Mouse (Mus musculus) heart, postnatal 25 days (tissue): ENCODE results near the gene Crocc2. TPM values are rescaled to one million over a fixed set of nuclear protein-coding genes. Genes with fewer than 3 reads are reported as not detected.

Experiments
- DNase-seq: peaks from one replicate; pipeline ENCODE4 v3.0.0; 2022; ENCODE audit warnings: low spot score
- intact Hi-C: fragments of 180-260 bp; cut with DNase I; formaldehyde crosslinking; loops from one replicate; pipeline ENCODE4 v1.15.1; 2025
- total RNA-seq, 2 experiments: library from RNA; stranded (reverse); gene quantifications; 2 replicates each; pipeline ENCODE4 v1.2.3; 2021

Crocc2 gene
- total RNA-seq, 2 experiments from 2014 or later, result 0.10 to 0.11 TPM

DNA sequence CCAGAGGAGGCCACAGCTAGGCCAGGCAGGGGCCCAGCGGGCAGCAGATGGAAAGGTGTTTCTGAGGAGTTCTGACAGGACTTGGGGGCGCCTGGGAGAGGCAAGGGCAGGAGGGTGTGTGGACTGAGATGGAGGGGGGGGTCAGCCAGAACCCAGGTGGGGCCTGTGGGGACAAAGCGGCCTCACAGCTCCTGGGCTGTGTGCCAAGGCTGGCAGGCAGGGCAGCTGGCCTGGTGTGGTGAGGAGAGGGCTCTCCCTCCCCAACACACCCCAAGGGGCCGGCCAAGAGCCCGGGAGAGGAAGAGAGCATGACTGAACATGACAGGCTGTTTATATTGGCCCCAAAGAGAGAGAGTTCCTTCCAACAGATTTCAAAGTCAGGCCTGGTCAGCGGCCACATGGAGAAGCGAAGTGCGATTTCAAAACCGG, 41.7 kb downstream of the Crocc2 start:
- peak; percentile 75 for DNase-seq
- intact Hi-C loops, result no loop called here

GRCm38 (mm10) chr1:93211019-93211418, 42.5 kb downstream of the Crocc2 start:
- intact Hi-C loops, result no loop called here
- no peak for DNase-seq

DNA sequence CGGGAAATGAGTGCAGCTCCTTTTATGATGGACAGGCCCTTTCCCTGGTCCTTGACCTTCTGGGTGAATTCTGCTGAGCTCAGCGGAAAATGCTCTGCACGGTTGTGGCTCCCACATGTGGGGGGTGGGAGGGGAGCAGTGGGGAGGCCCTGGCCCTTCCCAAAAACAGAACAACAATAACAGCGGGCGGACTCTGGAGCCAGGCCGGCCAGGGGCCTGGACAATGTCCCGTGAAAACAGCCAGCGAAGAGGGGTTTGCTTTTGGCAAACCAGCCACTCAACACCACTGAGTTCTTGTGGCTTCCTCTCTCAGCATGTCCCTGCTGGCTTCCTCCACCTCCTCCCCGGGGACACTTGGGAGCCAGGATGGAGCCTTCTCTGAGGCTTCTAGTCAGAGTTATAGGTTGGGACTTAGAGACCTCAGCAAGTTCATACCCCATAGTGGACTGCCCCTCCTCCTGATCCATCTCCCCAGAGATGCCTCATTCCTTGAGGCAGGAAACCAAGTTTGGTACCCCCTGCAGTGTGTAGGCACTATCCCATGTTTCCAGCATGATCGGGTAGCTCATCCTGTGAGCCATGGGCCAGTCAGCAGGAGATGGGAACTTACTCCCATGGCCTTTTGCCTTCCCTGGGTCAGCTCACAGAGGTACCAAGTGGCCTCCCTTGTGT, 43.2 kb downstream of the Crocc2 start:
- intact Hi-C loops, result no loop called here
- peak; percentile 44 for DNase-seq

DNA sequence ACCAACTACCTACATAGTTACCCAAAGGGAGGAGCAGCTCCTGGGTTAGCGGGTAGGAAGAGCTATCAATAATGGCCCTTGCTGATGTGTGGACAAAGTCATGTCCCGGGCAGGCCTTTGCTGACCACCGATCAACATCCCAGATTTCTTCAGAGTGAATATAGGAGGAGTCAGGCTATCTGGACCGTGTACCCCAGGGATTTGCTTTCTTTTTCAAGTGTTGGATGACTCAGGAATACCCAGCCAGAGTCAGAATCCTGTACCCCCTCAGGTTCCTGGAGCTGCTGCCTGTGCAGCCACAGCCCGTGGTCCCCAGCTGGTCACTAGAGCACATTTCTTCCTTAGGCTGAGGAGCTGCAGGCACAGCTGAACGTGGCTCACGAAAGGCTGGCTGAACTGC, 43.9 kb downstream of the Crocc2 start:
- no peak for DNase-seq
- intact Hi-C loops, result no loop called here

DNA sequence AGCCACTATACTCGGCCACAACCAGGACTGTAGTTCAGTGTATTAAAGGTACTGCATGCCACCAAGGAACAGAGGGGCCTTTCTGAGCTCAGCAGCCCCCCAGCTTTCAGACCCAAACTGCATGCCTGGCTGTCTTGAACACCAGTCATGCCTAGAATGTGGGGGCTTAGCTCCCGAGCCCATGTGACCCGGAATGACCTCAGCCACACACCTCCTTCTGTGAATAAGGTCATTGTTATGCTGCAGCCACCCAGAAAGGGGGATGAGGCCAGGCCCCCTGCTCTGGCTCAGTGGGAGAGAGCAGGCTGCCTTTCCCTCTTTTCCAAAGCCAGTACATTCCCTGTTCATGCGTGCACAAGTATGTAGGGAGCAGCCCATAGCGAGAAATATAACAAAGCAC, 46.1 kb downstream of the Crocc2 start:
- no peak for DNase-seq
- intact Hi-C loops, result no loop called here

GRCm38 (mm10) chr1:93216839-93217497, 48.4 kb downstream of the Crocc2 start:
- no peak for DNase-seq

GRCm38 (mm10) chr1:93217530-93217929, 49.0 kb downstream of the Crocc2 start:
- DNase-seq, result no peak
- intact Hi-C loops, result no loop called here

More at GRCm38 (mm10) chr1:93216839-93217497, 48.4 kb downstream of the Crocc2 start:
- intact Hi-C loops, result no loop called here

DNA sequence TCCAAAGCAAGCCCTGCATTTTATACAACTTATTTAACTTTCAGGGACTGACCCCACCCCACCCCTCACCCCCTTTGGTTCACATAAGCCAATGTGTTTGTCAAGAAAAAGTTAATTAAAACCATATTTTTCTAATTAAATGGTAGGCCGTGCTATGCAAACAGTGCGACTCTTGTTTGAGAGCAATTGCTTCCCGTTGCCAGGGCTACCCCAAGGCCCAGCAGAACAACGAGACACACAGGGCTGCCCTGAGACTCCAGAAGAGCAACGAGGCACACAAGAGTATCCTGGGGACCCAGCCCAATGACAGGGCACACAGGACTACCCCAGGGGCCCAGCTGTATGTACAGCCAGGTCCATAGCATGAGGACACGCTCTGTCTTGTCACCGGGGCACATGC, 52.3 kb downstream of the Crocc2 start:
- no peak for DNase-seq
- intact Hi-C loops, result no loop called here

DNA sequence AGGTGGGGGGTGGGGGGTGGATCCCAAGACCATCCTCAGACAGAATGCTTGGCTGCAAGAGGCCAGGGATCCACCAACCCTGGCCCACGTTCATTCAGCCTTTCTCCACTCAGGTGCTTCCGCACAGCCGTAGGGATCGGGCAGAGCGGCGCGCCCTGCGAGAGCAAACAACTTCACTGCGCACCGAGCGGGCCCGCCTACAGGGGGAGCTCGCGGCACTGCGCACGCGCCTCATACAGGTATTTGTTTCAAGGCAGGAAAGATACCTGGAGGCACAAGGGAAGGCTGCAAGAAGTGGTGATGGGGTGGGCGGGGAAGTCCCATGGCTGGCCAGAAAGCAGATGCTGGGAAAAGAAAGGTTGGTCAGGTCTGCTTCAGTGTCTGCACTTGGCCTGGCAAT, 55.4 kb downstream of the Crocc2 start:
- no peak for DNase-seq
- intact Hi-C loops, result no loop called here

DNA sequence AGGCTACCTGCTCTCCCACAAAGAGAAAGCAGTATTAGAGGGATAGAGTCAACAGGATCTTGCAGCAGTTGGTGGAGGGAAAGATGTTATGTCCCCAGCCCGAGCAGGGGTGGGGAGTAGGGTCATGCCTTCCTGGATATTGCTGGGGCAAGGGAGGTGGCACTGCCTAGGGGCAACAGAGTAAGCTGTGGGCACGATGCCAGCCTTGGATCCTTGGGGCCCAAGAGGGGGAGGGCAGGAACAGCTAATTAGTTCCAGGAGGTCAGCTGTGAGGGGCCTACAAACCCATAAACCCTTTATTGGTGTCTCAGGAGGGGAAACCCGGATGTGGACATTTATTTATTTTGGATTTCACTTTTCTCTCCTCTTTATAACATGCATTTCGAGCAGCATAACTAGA, 56.7 kb downstream of the Crocc2 start:
- DNase-seq, result no peak
- intact Hi-C loops, result no loop called here

- no peak for DNase-seq
- intact Hi-C loops, result no loop called here
Measured at GRCm38 (mm10) chr1:93225731-93226520, 57.4 kb downstream of the Crocc2 start.

DNA sequence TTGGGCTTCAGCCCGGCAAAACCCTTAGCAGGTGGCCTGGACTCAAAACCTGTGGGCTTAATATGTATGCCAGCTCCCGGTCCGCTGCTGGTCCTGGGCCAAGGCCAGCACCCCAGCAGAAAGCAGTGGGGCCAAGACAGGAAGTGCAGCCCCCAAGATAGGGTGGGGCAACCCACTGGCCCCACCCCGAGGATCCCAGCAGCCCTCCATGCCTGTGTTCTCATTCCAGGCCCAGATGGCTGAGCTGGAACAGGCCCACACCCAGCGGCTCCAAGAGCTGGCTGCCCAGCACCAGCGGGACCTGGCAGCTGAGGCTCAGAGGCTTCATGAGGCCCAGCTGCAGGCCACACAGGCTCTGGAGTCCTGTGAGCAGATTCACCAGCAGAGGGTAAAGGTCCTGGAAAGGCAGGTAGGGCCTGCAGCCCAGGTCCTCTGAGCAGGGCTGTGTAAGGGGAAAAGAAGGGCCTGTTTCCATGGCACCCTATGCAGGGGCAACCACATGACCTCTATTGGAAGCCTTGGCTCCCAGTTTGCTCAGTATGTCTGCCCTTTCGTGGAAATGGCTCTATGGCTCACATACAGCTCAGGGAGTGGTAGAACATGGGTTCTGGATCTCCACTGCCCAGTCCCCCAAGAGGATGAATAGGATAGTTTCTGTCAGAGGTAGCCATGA, 58.9 kb downstream of the Crocc2 start:
- DNase-seq, result no peak
- intact Hi-C loops, result no loop called here

DNA sequence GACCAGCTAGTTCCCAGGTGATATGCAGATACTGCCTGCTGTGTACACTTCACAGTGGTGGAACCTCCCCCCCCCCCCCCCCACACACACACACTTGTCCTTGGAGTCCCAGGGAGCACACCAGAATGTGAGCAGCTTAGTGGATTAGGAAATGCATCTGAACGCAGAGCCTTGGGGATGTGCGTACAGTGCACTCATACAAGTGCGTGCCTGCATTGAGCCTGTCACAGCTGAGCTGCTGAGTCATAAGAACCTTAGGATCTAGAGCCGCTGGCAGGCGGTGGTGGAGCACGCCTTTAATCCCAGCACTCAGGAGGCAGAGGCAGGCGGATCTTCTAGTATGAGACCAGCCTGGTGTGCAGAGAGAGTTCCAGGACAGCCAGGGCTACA, 59.4 kb downstream of the Crocc2 start:
- no peak for DNase-seq
- intact Hi-C loops, result no loop called here

GRCm38 (mm10) chr1:93229221-93229620, 60.7 kb downstream of the Crocc2 start:
- DNase-seq, result no peak
- intact Hi-C loops, result no loop called here

GRCm38 (mm10) chr1:93229626-93230025, 61.1 kb downstream of the Crocc2 start:
- no peak for DNase-seq
- intact Hi-C loops, result no loop called here

DNA sequence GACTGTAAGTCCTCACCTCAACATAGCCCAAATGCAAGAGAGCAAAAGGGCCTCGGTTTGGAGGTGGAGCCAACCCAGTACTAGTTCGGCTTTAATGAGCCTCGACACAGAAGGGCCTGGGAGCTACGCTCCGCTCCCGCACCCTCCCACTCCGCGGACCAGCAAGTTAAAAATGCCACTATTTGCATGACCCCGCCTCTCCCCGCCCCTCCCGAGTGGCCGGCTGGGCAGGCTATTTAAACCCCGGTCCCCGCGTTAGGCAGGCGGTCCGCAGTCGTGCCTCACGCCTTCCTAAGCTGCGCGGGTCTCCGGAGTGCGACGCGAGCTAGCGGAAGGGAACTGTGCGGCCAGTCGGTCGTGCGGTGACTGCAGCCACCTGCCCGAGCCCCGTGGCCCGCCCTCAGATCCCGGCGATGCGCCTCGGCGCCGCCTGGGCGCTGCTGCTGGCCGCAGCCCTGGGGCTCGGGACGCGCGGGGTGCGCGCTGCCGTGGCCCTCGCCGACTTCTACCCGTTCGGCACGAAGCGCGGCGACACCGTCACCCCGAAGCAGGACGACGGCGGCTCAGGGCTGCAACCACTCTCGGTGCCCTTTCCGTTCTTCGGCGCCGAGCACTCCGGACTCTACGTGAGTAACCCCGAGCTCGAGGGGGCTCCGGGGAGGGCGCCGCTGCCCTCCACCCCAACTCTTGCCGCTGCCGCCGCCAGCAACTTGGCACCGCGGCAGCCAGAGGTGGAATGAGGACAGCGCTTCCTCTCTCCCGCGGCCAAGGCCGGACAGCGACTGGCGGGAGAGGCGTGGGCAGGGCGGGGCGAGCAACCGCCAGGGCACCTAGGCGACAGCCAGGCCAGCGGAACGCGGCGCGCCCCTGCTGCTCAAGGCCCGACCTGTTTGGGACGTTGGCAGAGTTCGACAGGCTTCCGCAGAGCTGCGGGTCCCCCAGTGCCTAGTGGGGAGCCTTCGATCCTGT, 67.3 kb downstream of the Crocc2 start, which contains the start of gene Sned1:
Gene Sned1, plus strand, starts transcription at position 266 of the 969 bp plus-strand sequence.
- peak; percentile 88 for DNase-seq
- intact Hi-C loops, result loop anchor here (5.0 kb wide), 1 partner anchor 106 kb away; the partner anchor contains the start of genes Pask and Ppp1r7

- no peak for DNase-seq
- intact Hi-C loops, result loop anchor here (5.0 kb wide), 1 partner anchor 106 kb away; the partner anchor contains the start of genes Pask and Ppp1r7
Measured at GRCm38 (mm10) chr1:93236545-93236924, 68.0 kb downstream of the Crocc2 start.

GRCm38 (mm10) chr1:93237676-93238075, 69.2 kb downstream of the Crocc2 start:
- intact Hi-C loops, result loop anchor here (5.0 kb wide), 1 partner anchor 105 kb away; the partner anchor contains the start of genes Pask and Ppp1r7
- no peak for DNase-seq

GRCm38 (mm10) chr1:93238201-93238600, 69.7 kb downstream of the Crocc2 start:
- intact Hi-C loops, result loop anchor here (5.0 kb wide), 1 partner anchor 104 kb away; the partner anchor contains the start of genes Pask and Ppp1r7
- DNase-seq, result no peak
